Mouse (Mus musculus) cortical plate, adult 2 months (tissue): ENCODE results near the gene Pxt1.

ENCODE experiments used
- CTCF ChIP-seq: fragments of 200-500 bp; IDR thresholded peaks from 2 replicates; pipeline ENCODE4 v1.5.1; 2011; ENCODE audit warnings: mild to moderate bottlenecking, control low read depth, low read length; ENCODE audit not compliant: insufficient read depth; ENCODE audit errors: extremely low read depth
- POLR2A ChIP-seq: fragments of 200-500 bp; IDR thresholded peaks from 2 replicates; pipeline ENCODE4 v1.6.1; 2011; ENCODE audit warnings: mild to moderate bottlenecking, low read length, control low read depth; ENCODE audit not compliant: insufficient read depth; ENCODE audit errors: extremely low read depth

- TF ChIP-seq POLR2A (no peak), CTCF (no peak)
Observed at GRCm38 (mm10) chr17:28961596-28961995, 18.0 kb upstream of the Pxt1 start.
